In the genomic region with DNA sequence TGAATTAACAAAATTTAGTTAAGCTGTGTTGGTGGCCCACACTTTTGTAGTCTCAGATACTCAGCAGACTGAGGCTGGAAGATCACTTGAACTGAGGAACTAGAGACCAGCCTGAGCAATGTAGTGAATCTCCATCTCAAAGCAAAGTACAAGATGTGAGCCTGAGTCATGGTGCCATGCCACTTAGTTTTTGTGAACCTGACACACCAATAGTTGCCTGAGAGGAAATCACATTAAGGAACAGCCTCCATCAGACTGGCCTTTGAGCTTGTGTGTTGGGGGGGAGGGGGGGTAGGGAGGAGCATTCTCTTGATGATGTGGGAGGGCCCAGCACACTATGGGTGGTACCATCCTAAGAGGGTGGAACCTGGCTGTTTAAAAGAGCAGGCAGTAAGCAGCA, we compare ENCODE assay signal across 10 mouse cellular contexts.
"Had no signal": no experiment of that assay in that cellular context is flagged by ENCODE, and none has a peak within 500 bp of the region (broad histone marks: within the 10 kb centered on the region; RNA-seq: fewer than 3 reads in every experiment).

No protein-coding gene starts in this region.

- DNase-seq: kidney, adult 18-20 months; kidney, postnatal 14 days; layer of hippocampus, adult 9-11 months; liver; liver, embryonic 13.5 days; liver, postnatal 0 days; midbrain, embryonic 14.5 days; right cerebral cortex, adult 18-20 months; right cerebral cortex, postnatal 25 days; thymus, postnatal 14 days had no signal
